Mouse (Mus musculus): ENCODE measurements around the gene Fbxl15. TPM values are rescaled to one million over a fixed set of nuclear protein-coding genes. Genes with fewer than 3 reads are reported as not detected.

The Fbxl15 gene
- polyA plus RNA-seq, 1 experiment = 1.1 TPM

DNA sequence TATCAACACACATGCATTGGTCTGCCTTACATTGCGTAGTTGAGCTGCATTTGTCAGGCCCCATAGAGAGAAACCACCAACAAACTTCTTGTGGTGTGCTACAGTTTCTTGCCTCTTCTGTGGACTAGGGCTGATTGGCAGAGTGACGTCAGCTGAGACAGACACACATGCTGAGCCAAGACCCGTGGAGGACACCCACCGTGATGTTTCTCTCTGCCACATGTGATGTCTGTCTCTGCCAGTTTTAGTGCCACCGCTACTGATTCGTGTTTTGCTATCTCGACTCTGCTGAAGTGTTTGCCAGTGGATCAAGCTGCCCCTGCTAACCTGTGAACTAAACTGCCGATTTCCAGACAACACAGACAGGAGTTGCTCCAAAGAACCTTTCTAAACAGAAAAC, 34.1 kb downstream of the Fbxl15 start:
- no peak overlapping the region for H3K4me3 ChIP-seq (ENCODE audit: low read depth, low read length)
- no peak overlapping the region for H3K9ac ChIP-seq (ENCODE audit: low read depth, poor library complexity, severe bottlenecking)
- peaks cover 3% of the 10 kb centered on the region for H3K4me1 ChIP-seq (ENCODE audit: control insufficient read depth, insufficient read depth, low read length)
- TF ChIP-seq CTCF (IDR thresholded peaks at IDR 0.05; ENCODE audit: low read depth, low read length) (no peak), POLR2A (IDR thresholded peaks at IDR 0.05; ENCODE audit: insufficient read depth, low read length) (no peak), EP300 (IDR thresholded peaks at IDR 0.05; ENCODE audit: insufficient read depth, low read depth, low read length) (no peak)
- no peaks in the 10 kb centered on the region for H3K9me3 ChIP-seq (replicated peaks; ENCODE audit: control insufficient read depth, insufficient read depth, low read length, poor library complexity, severe bottlenecking)
- no peaks in the 10 kb centered on the region; the same call in 1 of the 2 replicates for H3K36me3 ChIP-seq (ENCODE audit: control insufficient read depth, insufficient read depth, low read length, poor library complexity, severe bottlenecking)
- no peaks in the 10 kb centered on the region for H3K27me3 ChIP-seq (ENCODE audit: control insufficient read depth, insufficient read depth, low read length, poor library complexity, severe bottlenecking)
- H3K27ac ChIP-seq (ENCODE audit: insufficient read depth, low read length) = no peak overlapping the region

DNA sequence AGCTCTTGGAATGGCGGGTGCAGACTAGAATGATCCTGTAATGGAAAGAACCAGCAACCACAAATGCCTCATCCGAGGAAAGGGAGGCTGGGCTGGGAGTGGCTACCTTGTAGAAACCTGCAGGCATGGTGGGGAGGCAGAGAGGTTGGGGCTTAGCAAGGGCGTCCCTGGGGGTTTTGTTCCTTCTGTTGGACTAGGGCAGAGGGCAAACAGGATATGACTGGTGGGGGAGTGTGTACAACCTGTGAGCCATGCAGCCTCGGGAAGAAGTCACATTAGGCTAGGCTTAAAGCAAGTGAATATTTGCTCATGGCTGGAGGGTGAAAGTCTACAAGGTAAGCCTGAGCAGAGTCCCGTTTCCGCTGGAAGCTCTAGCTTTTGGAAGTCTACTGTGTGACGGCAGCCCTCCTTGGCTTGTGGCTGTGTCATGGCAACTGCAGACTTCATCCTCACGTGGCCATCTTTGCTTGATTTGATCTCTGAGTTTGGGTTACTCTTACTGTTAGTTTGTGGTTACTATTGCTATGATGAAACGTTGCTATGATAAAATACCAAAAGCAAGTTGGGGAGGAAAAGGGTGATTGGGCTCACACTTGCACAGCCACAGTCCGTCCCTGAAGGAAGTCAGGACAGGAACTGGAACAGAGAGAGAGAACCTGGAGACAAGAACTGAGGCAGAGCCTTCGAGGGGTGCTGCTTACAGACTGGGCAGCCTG, 35.5 kb downstream of the Fbxl15 start:
- no peaks in the 10 kb centered on the region for H3K9me3 ChIP-seq (replicated peaks; ENCODE audit: control insufficient read depth, insufficient read depth, low read length, poor library complexity, severe bottlenecking)
- H3K27ac ChIP-seq (ENCODE audit: insufficient read depth, low read length) = no peak overlapping the region
- H3K4me1 ChIP-seq (ENCODE audit: control insufficient read depth, insufficient read depth, low read length) = peaks cover 3% of the 10 kb centered on the region
- no peak overlapping the region for H3K4me3 ChIP-seq (ENCODE audit: low read depth, low read length)
- H3K36me3 ChIP-seq (ENCODE audit: control insufficient read depth, insufficient read depth, low read length, poor library complexity, severe bottlenecking) = no peaks in the 10 kb centered on the region; the same call in 1 of the 2 replicates
- no peaks in the 10 kb centered on the region for H3K27me3 ChIP-seq (ENCODE audit: control insufficient read depth, insufficient read depth, low read length, poor library complexity, severe bottlenecking)
- no peak overlapping the region for H3K9ac ChIP-seq (ENCODE audit: low read depth, poor library complexity, severe bottlenecking)
- TF ChIP-seq POLR2A (IDR thresholded peaks at IDR 0.05; ENCODE audit: insufficient read depth, low read length) = no peak
- TF ChIP-seq CTCF (IDR thresholded peaks at IDR 0.05; ENCODE audit: low read depth, low read length) = no peak
- TF ChIP-seq EP300 (IDR thresholded peaks at IDR 0.05; ENCODE audit: insufficient read depth, low read depth, low read length) = no peak

DNA sequence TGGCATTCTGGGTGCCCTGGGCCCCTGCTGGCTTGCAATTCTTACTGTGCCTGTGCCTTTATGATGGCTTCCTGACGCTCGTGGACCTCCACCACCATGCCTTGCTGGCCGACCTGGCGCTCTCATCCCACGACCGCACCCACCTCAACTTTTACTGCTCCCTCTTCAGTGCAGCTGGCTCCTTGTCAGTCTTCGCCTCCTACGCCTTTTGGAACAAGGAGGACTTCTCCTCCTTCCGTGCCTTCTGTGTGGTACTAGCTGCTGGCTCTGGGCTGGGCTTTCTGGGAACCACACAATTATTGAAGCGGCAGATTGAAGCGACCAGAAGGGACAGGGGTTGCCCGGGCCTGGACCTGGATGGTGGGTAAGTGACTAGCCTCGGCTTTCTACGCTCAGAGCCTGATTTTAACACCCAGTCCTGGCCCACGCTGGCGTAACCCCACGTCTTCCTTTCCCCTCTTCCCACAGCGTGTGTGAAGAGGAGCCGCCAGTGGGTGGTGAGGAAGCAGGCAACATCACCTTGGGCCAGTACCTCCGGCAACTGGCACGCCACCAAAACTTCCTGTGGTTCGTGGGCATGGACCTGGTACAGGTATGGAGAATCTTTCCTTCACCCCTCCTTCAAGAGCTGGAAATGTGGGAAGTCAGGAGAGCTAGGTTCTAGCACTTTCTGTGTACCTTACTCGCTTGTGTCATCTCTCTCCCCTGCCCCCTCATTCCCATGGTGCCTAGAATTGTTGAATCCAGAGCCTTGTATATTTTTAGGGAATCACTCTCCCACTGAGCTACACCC, 40.0 kb downstream of the Fbxl15 start:
- Histone ChIP-seq H3K27me3 (ENCODE audit: control insufficient read depth, insufficient read depth, low read length, poor library complexity, severe bottlenecking) (no peaks in the 10 kb centered on the region), H3K9me3 (replicated peaks; ENCODE audit: control insufficient read depth, insufficient read depth, low read length, poor library complexity, severe bottlenecking) (no peaks in the 10 kb centered on the region), H3K27ac (ENCODE audit: insufficient read depth, low read length) (no peak overlapping the region), H3K9ac (ENCODE audit: low read depth, poor library complexity, severe bottlenecking) (no peak overlapping the region), H3K4me3 (ENCODE audit: low read depth, low read length) (no peak overlapping the region), H3K36me3 (ENCODE audit: control insufficient read depth, insufficient read depth, low read length, poor library complexity, severe bottlenecking) (peaks cover 12% of the 10 kb centered on the region), H3K4me1 (ENCODE audit: control insufficient read depth, insufficient read depth, low read length) (peaks cover 3% of the 10 kb centered on the region)
- no peak for TF ChIP-seq CTCF (IDR thresholded peaks at IDR 0.05; ENCODE audit: low read depth, low read length)
- no peak for TF ChIP-seq EP300 (IDR thresholded peaks at IDR 0.05; ENCODE audit: insufficient read depth, low read depth, low read length)
- TF ChIP-seq POLR2A (IDR thresholded peaks at IDR 0.05; ENCODE audit: insufficient read depth, low read length) = no peak

DNA sequence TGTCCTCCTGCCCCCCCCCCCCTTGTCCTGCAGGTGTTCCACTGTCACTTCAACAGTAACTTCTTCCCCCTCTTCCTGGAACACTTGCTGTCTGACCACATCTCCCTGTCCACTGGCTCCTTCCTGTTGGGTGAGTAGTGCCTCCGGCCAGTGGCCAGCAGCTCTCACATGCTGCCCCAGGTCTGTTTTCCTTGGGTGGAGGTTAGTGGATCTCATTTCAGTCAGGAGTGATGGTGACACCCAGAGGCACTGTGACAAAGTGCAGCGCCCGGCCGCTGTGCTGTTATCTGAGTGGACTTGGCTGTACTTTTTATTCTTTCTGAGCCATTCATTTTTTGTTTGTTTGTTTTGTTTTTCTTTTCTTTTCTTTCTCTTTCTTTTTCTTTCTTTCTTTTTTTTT, 41.2 kb downstream of the Fbxl15 start:
- Histone ChIP-seq H3K9me3 (replicated peaks; ENCODE audit: control insufficient read depth, insufficient read depth, low read length, poor library complexity, severe bottlenecking) (no peaks in the 10 kb centered on the region), H3K4me3 (ENCODE audit: low read depth, low read length) (no peak overlapping the region), H3K27ac (ENCODE audit: insufficient read depth, low read length) (no peak overlapping the region), H3K27me3 (ENCODE audit: control insufficient read depth, insufficient read depth, low read length, poor library complexity, severe bottlenecking) (no peaks in the 10 kb centered on the region), H3K36me3 (ENCODE audit: control insufficient read depth, insufficient read depth, low read length, poor library complexity, severe bottlenecking) (peaks cover 12% of the 10 kb centered on the region), H3K9ac (ENCODE audit: low read depth, poor library complexity, severe bottlenecking) (no peak overlapping the region), H3K4me1 (ENCODE audit: control insufficient read depth, insufficient read depth, low read length) (no peaks in the 10 kb centered on the region)
- TF ChIP-seq EP300 (IDR thresholded peaks at IDR 0.05; ENCODE audit: insufficient read depth, low read depth, low read length) (no peak), POLR2A (IDR thresholded peaks at IDR 0.05; ENCODE audit: insufficient read depth, low read length) (no peak), CTCF (IDR thresholded peaks at IDR 0.05; ENCODE audit: low read depth, low read length) (peak; percentile 50)

DNA sequence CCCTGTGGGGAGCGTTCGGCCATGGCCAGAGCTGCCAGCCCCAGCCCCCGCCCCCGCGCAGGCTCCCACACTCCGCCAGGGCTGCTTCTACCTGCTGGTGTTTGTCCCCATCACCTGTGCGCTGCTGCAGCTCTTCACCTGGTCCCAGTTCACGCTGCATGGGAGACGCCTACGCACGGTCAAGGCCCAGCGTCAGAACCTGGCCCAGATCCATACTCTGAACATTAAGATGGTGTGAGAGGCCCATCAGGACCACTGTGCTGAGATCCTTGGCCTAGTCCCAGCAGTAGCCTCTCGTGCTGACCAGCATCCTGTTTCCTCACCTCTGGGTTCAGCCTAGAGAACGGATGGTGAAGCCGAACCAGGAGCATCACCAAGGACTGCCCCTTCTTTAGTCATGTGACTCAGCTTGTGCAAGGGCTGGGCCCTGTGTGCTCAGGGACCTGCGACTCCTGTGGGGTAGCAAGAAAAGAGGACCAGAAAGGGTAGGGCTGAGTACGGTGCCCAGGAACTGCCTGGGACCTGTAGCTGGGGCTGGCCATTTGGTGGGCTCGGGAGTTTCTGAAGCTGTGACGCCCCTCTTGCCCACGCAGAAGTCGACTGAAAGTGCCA, 46.6 kb downstream of the Fbxl15 start:
- H3K4me3 ChIP-seq (ENCODE audit: low read depth, low read length) = peak overlapping the region; percentile 7; the same call in 1 of the 2 replicates
- no peaks in the 10 kb centered on the region for H3K9me3 ChIP-seq (replicated peaks; ENCODE audit: control insufficient read depth, insufficient read depth, low read length, poor library complexity, severe bottlenecking)
- no peaks in the 10 kb centered on the region for H3K27me3 ChIP-seq (ENCODE audit: control insufficient read depth, insufficient read depth, low read length, poor library complexity, severe bottlenecking)
- peaks cover 3% of the 10 kb centered on the region for H3K4me1 ChIP-seq (ENCODE audit: control insufficient read depth, insufficient read depth, low read length)
- H3K36me3 ChIP-seq (ENCODE audit: control insufficient read depth, insufficient read depth, low read length, poor library complexity, severe bottlenecking) = peaks cover 18% of the 10 kb centered on the region
- H3K27ac ChIP-seq (ENCODE audit: insufficient read depth, low read length) = no peak overlapping the region
- TF ChIP-seq POLR2A (IDR thresholded peaks at IDR 0.05; ENCODE audit: insufficient read depth, low read length) = no peak
- TF ChIP-seq EP300 (IDR thresholded peaks at IDR 0.05; ENCODE audit: insufficient read depth, low read depth, low read length) = no peak
- no peak for TF ChIP-seq CTCF (IDR thresholded peaks at IDR 0.05; ENCODE audit: low read depth, low read length)
- no peak overlapping the region for H3K9ac ChIP-seq (ENCODE audit: low read depth, poor library complexity, severe bottlenecking)

All from ES-Bruce4 (cell line).